Comparison of ENCODE assay signal across 23 mouse cellular contexts in genomic region chr11:22827514-22828080, GRCm38 (mm10). TPM values are rescaled to one million over a fixed set of nuclear protein-coding genes. Genes with fewer than 3 reads are reported as not detected.
DNase-seq lines count a peak whose midpoint lies in the region; ATAC-seq and TF ChIP-seq lines count a peak whose summit lies in the region.
"Had no signal": no experiment of that assay in that cellular context is flagged by ENCODE, and none has a peak within 500 bp of the region (broad histone marks: within the 10 kb centered on the region; RNA-seq: fewer than 3 reads in every experiment).

No protein-coding gene starts in this region.

- no peak for TF ChIP-seq POLR2A in thymus, adult 2 months (IDR thresholded peaks at IDR 0.05; ENCODE audit: control insufficient read depth, extremely low read depth, insufficient read depth, low read length, poor library complexity)

- no peak overlapping the region for H3K9ac ChIP-seq in hindbrain, postnatal 0 days (replicated peaks; ENCODE audit: low read length)
- H3K9ac ChIP-seq in hindbrain, embryonic 12.5 days: no peak overlapping the region
- H3K9ac ChIP-seq: forebrain, embryonic 13.5 days; heart, embryonic 13.5 days; hindbrain, embryonic 13.5 days; liver, embryonic 13.5 days; midbrain, embryonic 15.5 days; neural tube, embryonic 12.5 days had no signal

- whole genome bisulfite sequencing in hindbrain, postnatal 0 days: 72% methylated on average over 4 of the region's 4 CpGs
- 85% methylated on average over 4 of the region's 4 CpGs for WGBS in hindbrain, embryonic 12.5 days
- 92% methylated on average over 4 of the region's 4 CpGs for WGBS in thymus, adult 2 months

- H3K27me3 ChIP-seq in hindbrain, postnatal 0 days (ENCODE audit: insufficient read depth, low read length): no peaks in the 10 kb centered on the region
- H3K27me3 ChIP-seq in hindbrain, embryonic 12.5 days: no peaks in the 10 kb centered on the region
- no peaks in the 10 kb centered on the region for H3K27me3 ChIP-seq in thymus, adult 2 months (ENCODE audit: control insufficient read depth, insufficient read depth, low read length)
- H3K27me3 ChIP-seq: forebrain, embryonic 13.5 days; heart, embryonic 13.5 days; hindbrain, embryonic 13.5 days; liver, embryonic 13.5 days; megakaryocyte, embryonic 14.5 days; midbrain, embryonic 15.5 days; neural tube, embryonic 12.5 days had no signal

- no peak overlapping the region for H3K4me2 ChIP-seq in hindbrain, postnatal 0 days (ENCODE audit: low read depth, low read length)
- no peak overlapping the region for H3K4me2 ChIP-seq in hindbrain, embryonic 12.5 days (replicated peaks)
- H3K4me2 ChIP-seq: forebrain, embryonic 13.5 days; heart, embryonic 13.5 days; hindbrain, embryonic 13.5 days; liver, embryonic 13.5 days; midbrain, embryonic 15.5 days; neural tube, embryonic 12.5 days had no signal

- H3K27ac ChIP-seq in hindbrain, postnatal 0 days: no peak overlapping the region
- H3K27ac ChIP-seq in hindbrain, embryonic 12.5 days: no peak overlapping the region
- peak overlapping the region; percentile 6; the same call in 1 of the 2 replicates for H3K27ac ChIP-seq in thymus, adult 2 months (ENCODE audit: control insufficient read depth, insufficient read depth, low read length)
- H3K27ac ChIP-seq: forebrain, embryonic 13.5 days; heart, embryonic 13.5 days; hindbrain, embryonic 13.5 days; kidney, postnatal 0 days; liver, embryonic 13.5 days; midbrain, embryonic 15.5 days; neural tube, embryonic 12.5 days had no signal

- no peak overlapping the region for H3K4me3 ChIP-seq in hindbrain, postnatal 0 days (ENCODE audit: low read length)
- no peak overlapping the region for H3K4me3 ChIP-seq in hindbrain, embryonic 12.5 days
- no peak overlapping the region for H3K4me3 ChIP-seq in thymus, adult 2 months (ENCODE audit: control insufficient read depth, insufficient read depth, low read length)
- H3K4me3 ChIP-seq: forebrain, embryonic 13.5 days; heart, embryonic 13.5 days; hindbrain, embryonic 13.5 days; liver, embryonic 13.5 days; megakaryocyte, embryonic 14.5 days; midbrain, embryonic 15.5 days; neural tube, embryonic 12.5 days had no signal

- peak; percentile 51 for DNase-seq in adrenal gland, postnatal 14 days
- no peak for DNase-seq in adrenal gland, adult 8-10 months
- no peak for DNase-seq in hindbrain, postnatal 0 days (ENCODE audit: low spot score)
- DNase-seq in thymus, adult 2 months: no peak
- no peak for DNase-seq in thymus, postnatal 4 days
- DNase-seq: cerebellum, adult 11 months; gastrocnemius, postnatal 10 days; heart, adult 18-20 months; kidney, adult 2 months; liver, embryonic 13.5 days; lung, adult 2 months; lung, postnatal 36 days; thymus, adult 18-20 months had no signal

- no peaks in the 10 kb centered on the region for H3K9me3 ChIP-seq in hindbrain, postnatal 0 days (ENCODE audit: low read length)
- H3K9me3 ChIP-seq in hindbrain, embryonic 12.5 days (replicated peaks): no peaks in the 10 kb centered on the region
- H3K9me3 ChIP-seq: forebrain, embryonic 13.5 days; heart, embryonic 13.5 days; hindbrain, embryonic 13.5 days; liver, embryonic 13.5 days; megakaryocyte, embryonic 14.5 days; midbrain, embryonic 15.5 days; neural tube, embryonic 12.5 days had no signal

- H3K36me3 ChIP-seq in hindbrain, postnatal 0 days (ENCODE audit: insufficient read depth, low read length): no peaks in the 10 kb centered on the region
- H3K36me3 ChIP-seq in hindbrain, embryonic 12.5 days: no peaks in the 10 kb centered on the region
- no peaks in the 10 kb centered on the region for H3K36me3 ChIP-seq in thymus, adult 2 months (ENCODE audit: control insufficient read depth, insufficient read depth, low read length)
- H3K36me3 ChIP-seq: heart, embryonic 13.5 days; hindbrain, embryonic 13.5 days; midbrain, embryonic 15.5 days; neural tube, embryonic 12.5 days had no signal

- TF ChIP-seq CTCF in hindbrain, postnatal 0 days (IDR thresholded peaks at IDR 0.05; ENCODE audit: low read depth): no peak
- no peak for TF ChIP-seq CTCF in thymus, adult 2 months (IDR thresholded peaks at IDR 0.05; ENCODE audit: borderline replicate concordance, control insufficient read depth, extremely low read depth, insufficient read depth, low read length, poor library complexity)

- 0 out of 2 replicates have a peak, but pooled peaks have one; percentile 28 for ATAC-seq in hindbrain, postnatal 0 days
- ATAC-seq in hindbrain, embryonic 12.5 days (ENCODE audit: low FRiP score): no peak
- no peak for ATAC-seq in inflammation-experienced regulatory T-cells, adult 6 months
- ATAC-seq: CD4-positive, CD25-positive, alpha-beta regulatory T cell, adult 4 months; forebrain, embryonic 13.5 days; midbrain, embryonic 15.5 days had no signal

- no peaks in the 10 kb centered on the region for H3K4me1 ChIP-seq in hindbrain, postnatal 0 days (ENCODE audit: insufficient read depth, low read length)
- 0 out of 2 replicates have a peak, but pooled peaks cover 3% of the 10 kb centered on the region for H3K4me1 ChIP-seq in hindbrain, embryonic 12.5 days
- H3K4me1 ChIP-seq in thymus, adult 2 months (replicated peaks; ENCODE audit: control insufficient read depth, insufficient read depth, low read length): peaks cover 46% of the 10 kb centered on the region
- H3K4me1 ChIP-seq: forebrain, embryonic 13.5 days; hindbrain, embryonic 13.5 days; midbrain, embryonic 15.5 days; neural tube, embryonic 12.5 days had no signal

RNA-seq across cellular contexts. Expression of gene B3gnt2, which starts 33.2 kb away (rescaled TPM):
- 43.9 and 46.6 TPM in 2 replicates for total RNA-seq in adrenal gland, postnatal 14 days (2021)
- 100 to 1,000 TPM in 1 of 4 experiments, 10 to 100 TPM in 3; 55.0 to 101 (median 68.4) TPM for total RNA-seq in adrenal gland, adult 8-10 months (2022)
- total RNA-seq in hindbrain, postnatal 0 days (2014; rRNA removed): 4.8 and 9.2 TPM in 2 replicates
- 2.9 and 4.5 TPM in 2 replicates for polyA plus RNA-seq in hindbrain, postnatal 0 days (2015; fragmentation: Nextera tagmentation; extraction: Ambion mirVana)
- 3.4 and 4.7 TPM in 2 replicates for polyA plus RNA-seq in hindbrain, embryonic 12.5 days (2016; fragmentation: Nextera tagmentation; extraction: Ambion mirVana)
- polyA plus RNA-seq in thymus, adult 2 months (2012; rRNA removed): 35.4 and 41.4 TPM in 2 replicates
- 10 to 100 TPM in 1 of 3 experiments, 1 to 10 TPM in 2; 5.8 to 12.1 (median 7.6) TPM for polyA plus RNA-seq in inflammation-experienced regulatory T-cells, adult 6 months (2017; shearing (Covaris generic))
